Mouse (Mus musculus) left cerebral cortex, adult 11 months (tissue): Measurements from ENCODE around the gene Atp6v0b.

Experiments used
- DNase-seq: peaks from one replicate; pipeline ENCODE4 v3.0.0; 2022; ENCODE audit warnings: low spot score

The Atp6v0b gene

DNA sequence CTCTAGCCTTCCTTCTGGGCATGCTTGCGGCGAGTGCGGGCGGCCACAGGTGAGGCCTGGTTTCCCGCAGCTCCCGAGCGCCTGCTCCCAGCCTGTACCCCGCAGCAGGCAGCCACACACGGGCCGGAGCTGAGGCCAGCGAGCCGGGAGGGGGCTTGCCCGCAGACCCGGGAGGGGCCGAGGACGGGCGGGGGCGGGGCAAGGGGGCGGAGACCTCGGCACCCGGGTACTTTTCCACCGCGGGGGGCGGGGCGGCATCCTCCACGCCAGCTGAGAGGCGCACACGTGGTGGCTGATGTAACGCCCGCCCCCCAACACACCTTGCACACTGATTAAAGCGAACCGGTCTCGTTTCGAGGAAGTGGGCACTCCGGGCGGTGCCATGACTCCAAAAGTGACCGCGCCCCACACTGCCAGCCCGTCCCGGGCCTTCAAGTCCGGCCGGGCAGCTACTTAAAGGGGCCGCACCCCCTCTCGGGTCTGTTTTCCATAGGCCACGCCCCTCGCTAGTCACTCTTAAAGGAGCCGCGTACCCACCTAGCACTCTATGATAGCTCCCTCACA is 50.8 kb downstream of the Atp6v0b start:
- DNase-seq, result peak; percentile 84

DNA sequence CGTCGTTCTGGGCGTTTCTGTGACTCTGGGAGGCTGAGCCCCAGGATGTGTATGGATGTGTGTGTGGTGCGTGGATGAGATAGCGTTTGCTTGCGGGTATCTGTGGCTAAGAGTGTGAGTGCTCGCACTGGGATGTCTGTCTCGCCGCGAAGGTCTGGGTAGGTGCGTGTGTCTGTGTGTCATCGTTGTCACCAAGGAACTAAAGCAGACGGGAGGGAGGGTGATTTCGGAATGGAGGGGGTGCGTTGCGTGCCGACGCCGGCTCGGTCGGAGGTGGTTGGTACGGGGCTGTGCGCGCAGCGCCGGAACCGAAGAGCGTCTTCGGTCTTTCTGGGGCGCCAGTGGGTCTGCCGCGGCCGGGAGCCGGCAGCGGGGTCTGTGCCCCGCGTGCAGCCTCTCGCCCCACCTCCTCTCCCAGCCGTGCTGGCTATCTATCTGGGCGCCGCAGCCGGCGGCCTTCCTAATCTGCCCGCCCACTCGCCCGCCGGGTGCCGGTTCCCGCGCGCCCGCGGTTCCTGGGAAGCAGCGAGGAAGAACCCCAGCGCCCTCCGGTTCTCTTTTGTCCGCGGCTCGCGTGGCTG is 51.5 kb downstream of the Atp6v0b start:
- DNase-seq, result no peak

DNA sequence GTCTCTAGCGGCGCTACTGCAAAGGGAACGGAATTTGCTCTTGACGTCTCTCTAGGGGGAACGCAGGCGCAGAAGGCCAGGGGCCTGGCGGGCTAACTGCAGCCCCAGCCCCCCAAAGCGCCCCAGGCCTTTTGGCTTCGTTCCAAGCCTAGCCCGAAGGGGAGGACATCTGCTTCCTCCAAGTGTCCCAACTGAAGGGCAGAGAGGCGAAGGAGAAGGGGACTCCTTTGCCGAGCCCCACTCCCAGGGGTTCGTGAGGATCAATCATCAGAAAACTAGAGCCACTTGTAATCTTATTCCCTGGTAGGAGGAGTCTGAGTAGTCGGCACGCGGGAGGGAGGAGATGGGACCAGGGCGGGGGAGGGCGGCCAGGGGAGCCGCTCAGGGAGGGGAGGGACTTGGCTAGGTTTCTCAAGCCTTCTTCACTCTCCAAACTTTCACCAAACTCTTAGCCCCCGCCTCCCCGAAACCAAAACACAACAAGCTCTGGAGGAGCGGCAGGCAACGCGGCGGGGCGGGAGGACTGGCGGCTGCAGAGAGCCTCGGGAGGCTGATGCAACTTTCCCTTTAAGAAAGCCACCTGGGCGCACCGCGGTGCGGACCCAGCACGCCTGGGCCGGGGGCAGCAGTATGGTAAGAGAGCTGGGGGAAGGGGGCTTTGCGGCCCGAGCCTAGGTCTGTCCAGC is 52.1 kb downstream of the Atp6v0b start:
- DNase-seq, result no peak

DNA sequence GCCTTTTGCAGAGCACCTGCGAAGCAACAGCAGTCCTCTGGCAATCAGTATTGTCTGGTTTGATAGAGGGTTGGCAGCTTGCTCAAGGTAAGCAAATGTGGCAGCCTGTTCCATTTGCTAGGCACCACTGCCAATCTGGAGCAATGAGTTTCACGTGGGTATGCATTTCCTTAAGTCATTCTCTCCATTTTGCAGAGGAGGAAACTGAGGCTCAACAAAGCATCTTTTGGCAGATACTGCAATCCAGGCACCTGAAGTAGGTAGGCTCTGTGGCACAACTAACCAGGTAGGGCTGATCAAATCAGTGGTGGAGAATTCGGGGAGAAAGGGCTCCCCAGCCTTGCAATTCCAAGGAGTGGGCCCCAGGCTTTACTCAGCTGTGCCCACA is 52.7 kb downstream of the Atp6v0b start, which contains the start of gene Slc6a9:
Gene Slc6a9 (plus strand): TSS at position 50 of the 388 bp plus-strand sequence.
- DNase-seq, result no peak
